Mouse (Mus musculus): Measurements from ENCODE around the gene Olfr958. TPM values are rescaled to one million over a fixed set of nuclear protein-coding genes. Genes with fewer than 3 reads are reported as not detected.

The Olfr958 gene
- polyA plus RNA-seq, 1 experiment from 2014 or later, result not detected

GRCm38 (mm10) chr9:39523616-39524285 lies 30.1 kb downstream of the Olfr958 start:
- no peak overlapping the region for H3K4me3 ChIP-seq (ENCODE audit: low read length)
- no peak overlapping the region for H3K4me2 ChIP-seq (replicated peaks; ENCODE audit: low read depth, low read length)
- H3K9ac ChIP-seq (ENCODE audit: low read depth, low read length), result no peak overlapping the region
- no peak for ATAC-seq (ENCODE audit: low FRiP score, low TSS enrichment)
- no peaks in the 10 kb centered on the region for H3K27me3 ChIP-seq (ENCODE audit: control insufficient read depth, insufficient read depth, low read length)
- H3K27ac ChIP-seq (ENCODE audit: low read depth, low read length), result no peak overlapping the region
- H3K36me3 ChIP-seq (ENCODE audit: control insufficient read depth, insufficient read depth, low read length), result no peaks in the 10 kb centered on the region
- 86% methylated on average over 1 of the region's 1 CpGs for WGBS
- H3K4me1 ChIP-seq (ENCODE audit: control insufficient read depth, insufficient read depth, low read length), result no peaks in the 10 kb centered on the region
- H3K9me3 ChIP-seq (ENCODE audit: control insufficient read depth, low read length), result no peaks in the 10 kb centered on the region

- ATAC-seq (ENCODE audit: low FRiP score, low TSS enrichment), result no peak
- Histone ChIP-seq H3K27ac (ENCODE audit: low read depth, low read length) (no peak overlapping the region), H3K9ac (ENCODE audit: low read depth, low read length) (no peak overlapping the region), H3K4me3 (ENCODE audit: low read length) (no peak overlapping the region), H3K4me1 (ENCODE audit: control insufficient read depth, insufficient read depth, low read length) (no peaks in the 10 kb centered on the region), H3K27me3 (ENCODE audit: control insufficient read depth, insufficient read depth, low read length) (no peaks in the 10 kb centered on the region), H3K36me3 (ENCODE audit: control insufficient read depth, insufficient read depth, low read length) (no peaks in the 10 kb centered on the region), H3K4me2 (replicated peaks; ENCODE audit: low read depth, low read length) (no peak overlapping the region), H3K9me3 (ENCODE audit: control insufficient read depth, low read length) (no peaks in the 10 kb centered on the region)
Measured at GRCm38 (mm10) chr9:39518595-39518994, 35.3 kb downstream of the Olfr958 start.

GRCm38 (mm10) chr9:39515531-39515930 lies 38.3 kb downstream of the Olfr958 start, which contains the start of gene Olfr957:
TSS of gene Olfr957 (minus strand) at chr9:39515809.
- no peak within 1 kb of the TSS for H3K9ac ChIP-seq (ENCODE audit: low read depth, low read length)
- no peak for ATAC-seq (ENCODE audit: low FRiP score, low TSS enrichment)
- H3K9me3 ChIP-seq (ENCODE audit: control insufficient read depth, low read length), result no peaks in the 10 kb centered on the region
- H3K36me3 ChIP-seq (ENCODE audit: control insufficient read depth, insufficient read depth, low read length), result no peaks in the 10 kb centered on the region
- no peak within 1 kb of the TSS for H3K4me2 ChIP-seq (replicated peaks; ENCODE audit: low read depth, low read length)
- H3K27me3 ChIP-seq (ENCODE audit: control insufficient read depth, insufficient read depth, low read length), result no peaks in the 10 kb centered on the region
- H3K4me3 ChIP-seq (ENCODE audit: low read length), result no peak within 1 kb of the TSS
- 62% methylated on average over 3 of the region's 3 CpGs for WGBS
- no peak within 1 kb of the TSS for H3K27ac ChIP-seq (ENCODE audit: low read depth, low read length)
- H3K4me1 ChIP-seq (ENCODE audit: control insufficient read depth, insufficient read depth, low read length), result no peaks in the 10 kb centered on the region

GRCm38 (mm10) chr9:39509412-39509811 lies 44.4 kb downstream of the Olfr958 start:
- Histone ChIP-seq H3K36me3 (ENCODE audit: control insufficient read depth, insufficient read depth, low read length) (no peaks in the 10 kb centered on the region), H3K27ac (ENCODE audit: low read depth, low read length) (no peak overlapping the region), H3K4me1 (ENCODE audit: control insufficient read depth, insufficient read depth, low read length) (no peaks in the 10 kb centered on the region), H3K9me3 (ENCODE audit: control insufficient read depth, low read length) (no peaks in the 10 kb centered on the region), H3K4me2 (replicated peaks; ENCODE audit: low read depth, low read length) (no peak overlapping the region), H3K9ac (ENCODE audit: low read depth, low read length) (no peak overlapping the region), H3K4me3 (ENCODE audit: low read length) (no peak overlapping the region), H3K27me3 (ENCODE audit: control insufficient read depth, insufficient read depth, low read length) (no peaks in the 10 kb centered on the region)
- no peak for ATAC-seq (ENCODE audit: low FRiP score, low TSS enrichment)
- WGBS, result 84% methylated on average over 9 of the region's 9 CpGs

- 9% methylated on average over 6 of the region's 6 CpGs for WGBS
- no peaks in the 10 kb centered on the region for H3K4me1 ChIP-seq (ENCODE audit: control insufficient read depth, insufficient read depth, low read length)
- no peaks in the 10 kb centered on the region for H3K9me3 ChIP-seq (ENCODE audit: control insufficient read depth, low read length)
- no peaks in the 10 kb centered on the region for H3K27me3 ChIP-seq (ENCODE audit: control insufficient read depth, insufficient read depth, low read length)
- H3K27ac ChIP-seq (ENCODE audit: low read depth, low read length), result no peak overlapping the region
- H3K36me3 ChIP-seq (ENCODE audit: control insufficient read depth, insufficient read depth, low read length), result no peaks in the 10 kb centered on the region
- H3K4me3 ChIP-seq (ENCODE audit: low read length), result no peak overlapping the region
- no peak overlapping the region for H3K4me2 ChIP-seq (replicated peaks; ENCODE audit: low read depth, low read length)
- no peak for ATAC-seq (ENCODE audit: low FRiP score, low TSS enrichment)
- no peak overlapping the region for H3K9ac ChIP-seq (ENCODE audit: low read depth, low read length)
Measured at GRCm38 (mm10) chr9:39508998-39509397, 44.9 kb downstream of the Olfr958 start.

Other genes with a start within 250 kb of the Olfr958 start
- gene Olfr948, start 228.0 kb downstream of the Olfr958 start, polyA plus RNA-seq (2014; fragmentation: Nextera tagmentation; extraction: Ambion mirVana), result not detected in 2 replicates
- not detected in 2 replicates for gene Olfr951, start 166.6 kb downstream of the Olfr958 start, polyA plus RNA-seq (2014; fragmentation: Nextera tagmentation; extraction: Ambion mirVana)
- not detected in 2 replicates for gene Olfr952, start 126.9 kb downstream of the Olfr958 start, polyA plus RNA-seq (2014; fragmentation: Nextera tagmentation; extraction: Ambion mirVana)
- not detected in 2 replicates for gene Olfr954, start 97.4 kb downstream of the Olfr958 start, polyA plus RNA-seq (2014; fragmentation: Nextera tagmentation; extraction: Ambion mirVana)
- gene Olfr955, start 82.1 kb downstream of the Olfr958 start, polyA plus RNA-seq (2014; fragmentation: Nextera tagmentation; extraction: Ambion mirVana), result not detected in 2 replicates
- gene Olfr44, start 60.1 kb downstream of the Olfr958 start, polyA plus RNA-seq (2014; fragmentation: Nextera tagmentation; extraction: Ambion mirVana), result not detected in 2 replicates
- gene Olfr957, start 38.2 kb downstream of the Olfr958 start, polyA plus RNA-seq (2014; fragmentation: Nextera tagmentation; extraction: Ambion mirVana), result not detected in 2 replicates
- not detected in 2 replicates for gene Olfr959, start 21.5 kb upstream of the Olfr958 start, polyA plus RNA-seq (2014; fragmentation: Nextera tagmentation; extraction: Ambion mirVana)
- 15.0 and 19.9 TPM in 2 replicates for gene AW551984, start 50.3 kb upstream of the Olfr958 start, polyA plus RNA-seq (2014; fragmentation: Nextera tagmentation; extraction: Ambion mirVana)
- gene Olfr148, start 56.6 kb upstream of the Olfr958 start, polyA plus RNA-seq (2014; fragmentation: Nextera tagmentation; extraction: Ambion mirVana), result not detected in 2 replicates
- gene Olfr960, start 67.3 kb upstream of the Olfr958 start, polyA plus RNA-seq (2014; fragmentation: Nextera tagmentation; extraction: Ambion mirVana), result 0.19 TPM in 1 of 2 replicates, not detected in the other
- gene Olfr961, start 91.0 kb upstream of the Olfr958 start, polyA plus RNA-seq (2014; fragmentation: Nextera tagmentation; extraction: Ambion mirVana), result not detected in 2 replicates
- gene Olfr963, start 113.2 kb upstream of the Olfr958 start, polyA plus RNA-seq (2014; fragmentation: Nextera tagmentation; extraction: Ambion mirVana), result not detected in 2 replicates
- not detected in 2 replicates for gene Olfr149, start 153.1 kb upstream of the Olfr958 start, polyA plus RNA-seq (2014; fragmentation: Nextera tagmentation; extraction: Ambion mirVana)
- not detected in 2 replicates for gene Olfr965, start 157.3 kb upstream of the Olfr958 start, polyA plus RNA-seq (2014; fragmentation: Nextera tagmentation; extraction: Ambion mirVana)
- gene Olfr150, start 176.9 kb upstream of the Olfr958 start, polyA plus RNA-seq (2014; fragmentation: Nextera tagmentation; extraction: Ambion mirVana), result not detected in 2 replicates
- gene Olfr967, start 192.2 kb upstream of the Olfr958 start, polyA plus RNA-seq (2014; fragmentation: Nextera tagmentation; extraction: Ambion mirVana), result not detected in 2 replicates
- not detected in 2 replicates for gene Olfr968, start 229.2 kb upstream of the Olfr958 start, polyA plus RNA-seq (2014; fragmentation: Nextera tagmentation; extraction: Ambion mirVana)
- gene Olfr969, start 236.9 kb upstream of the Olfr958 start, polyA plus RNA-seq (2014; fragmentation: Nextera tagmentation; extraction: Ambion mirVana), result not detected in 2 replicates

Data from kidney, embryonic 14.5 days (tissue).